Mouse (Mus musculus) C2C12 (cell line): ENCODE results near the gene Etv5. TPM values are rescaled to one million over a fixed set of nuclear protein-coding genes. Genes with fewer than 3 reads are reported as not detected.

Experiments
- H3K27me3 ChIP-seq: one replicate; pipeline ENCODE4 v1.6.1; 2011; ENCODE audit not compliant: control insufficient read depth, insufficient read depth, insufficient read length
- H3K36me3 ChIP-seq: one replicate; pipeline ENCODE4 v1.6.1; 2011; ENCODE audit not compliant: control insufficient read depth, insufficient read depth
- H3K4me3 ChIP-seq: one replicate; pipeline ENCODE4 v1.5.1; 2011; ENCODE audit warnings: mild to moderate bottlenecking, control low read depth; ENCODE audit not compliant: poor library complexity, insufficient read depth, severe bottlenecking
- H3K79me2 ChIP-seq: one replicate; pipeline ENCODE4 v1.6.1; 2011; ENCODE audit not compliant: control insufficient read depth, insufficient read depth
- H3K79me3 ChIP-seq: one replicate; pipeline ENCODE4 v1.6.1; 2011; ENCODE audit warnings: low read depth, control low read depth
- H3ac ChIP-seq: one replicate; pipeline ENCODE3; 2011; ENCODE audit warnings: low read depth; ENCODE audit not compliant: control insufficient read depth, insufficient read length
- CEBPB ChIP-seq: IDR thresholded peaks from one replicate; pipeline ENCODE4 v1.6.1; 2011; ENCODE audit warnings: low read depth, mild to moderate bottlenecking, control low read depth, moderate library complexity
- CTCF ChIP-seq: IDR thresholded peaks from one replicate; pipeline ENCODE4 v1.5.1; 2011; ENCODE audit not compliant: control insufficient read depth, insufficient read depth, insufficient read length
- FOSL1 ChIP-seq: IDR thresholded peaks from one replicate; pipeline ENCODE4 v1.8.0; 2011; ENCODE audit warnings: mild to moderate bottlenecking, low read length; ENCODE audit not compliant: poor library complexity, insufficient read depth, severe bottlenecking
- MAX ChIP-seq: IDR thresholded peaks from one replicate; pipeline ENCODE4 v1.6.1; 2011; ENCODE audit warnings: mild to moderate bottlenecking, control low read depth
- MYOD1 ChIP-seq: IDR thresholded peaks from one replicate; pipeline ENCODE4 v1.6.1; 2011; ENCODE audit warnings: low read depth; ENCODE audit not compliant: control insufficient read depth, insufficient read length
- MYOG ChIP-seq: IDR thresholded peaks from one replicate; pipeline ENCODE4 v1.6.1; 2011; ENCODE audit not compliant: control insufficient read depth, insufficient read length; ENCODE audit errors: extremely low read depth
- USF1 ChIP-seq: IDR thresholded peaks from one replicate; pipeline ENCODE4 v1.6.1; 2011; ENCODE audit warnings: low read depth, mild to moderate bottlenecking, control low read depth, moderate library complexity
- polyA plus RNA-seq: library from polyadenylated mRNA; unstranded; fragments of >200 nt; fragmentation: generic; extraction: Trizol; gene quantifications from one replicate; pipeline ENCODE4 v1.2.1, GENCODE M21; 2012; ENCODE audit warnings: missing spikeins

Gene Etv5
- polyA plus RNA-seq, 1 experiment, result 10.2 TPM

GRCm38 (mm10) chr16:22402600-22402999 is 36.9 kb downstream of the Etv5 start:
- no peak overlapping the region for H3ac ChIP-seq
- H3K27me3 ChIP-seq, result no peaks in the 10 kb centered on the region
- H3K36me3 ChIP-seq, result no peaks in the 10 kb centered on the region
- H3K79me2 ChIP-seq, result no peaks in the 10 kb centered on the region
- no peak overlapping the region for H3K4me3 ChIP-seq
- TF ChIP-seq MAX (no peak), CTCF (no peak), USF1 (no peak)
- no peaks in the 10 kb centered on the region for H3K79me3 ChIP-seq

- Histone ChIP-seq H3K79me2 (no peaks in the 10 kb centered on the region), H3K27me3 (no peaks in the 10 kb centered on the region), H3ac (no peak overlapping the region), H3K79me3 (no peaks in the 10 kb centered on the region), H3K36me3 (no peaks in the 10 kb centered on the region), H3K4me3 (no peak overlapping the region)
- TF ChIP-seq MAX (no peak), MYOD1 (no peak), FOSL1 (no peak), CEBPB (no peak), CTCF (no peak), USF1 (no peak), MYOG (no peak)
These were observed 39.3 kb downstream of the Etv5 start for GRCm38 (mm10) chr16:22400226-22400625.

DNA sequence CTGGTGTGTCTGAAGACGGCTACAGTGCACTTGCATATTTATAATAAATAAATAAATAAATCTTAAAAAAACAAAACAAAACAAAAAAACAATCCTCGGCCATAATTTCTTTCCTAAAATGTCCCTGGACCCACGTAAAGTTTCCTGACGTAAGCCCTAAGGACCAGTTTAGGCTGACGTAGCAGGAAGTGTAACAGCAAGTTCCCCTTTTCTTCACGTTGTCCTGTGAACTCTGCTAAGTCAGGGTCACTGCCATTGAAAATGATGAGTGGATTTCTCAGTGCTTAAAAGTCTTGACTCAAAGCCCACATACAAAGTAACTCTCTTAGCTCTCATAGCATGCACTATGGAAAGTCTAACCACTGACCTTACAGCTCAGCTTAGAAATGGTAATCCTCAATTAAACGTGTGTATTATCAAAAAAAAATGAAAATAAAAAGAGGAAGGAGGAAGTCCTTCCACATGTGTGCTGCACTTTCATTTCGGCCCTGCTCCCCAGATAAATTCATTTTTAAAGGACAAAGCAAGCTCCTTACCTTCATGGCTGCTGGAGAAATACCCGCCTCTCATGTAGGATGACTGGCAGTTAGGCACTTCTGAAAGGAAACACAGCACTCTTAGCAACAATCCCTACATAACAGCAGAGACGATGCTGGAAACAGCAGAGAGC is 40.6 kb downstream of the Etv5 start:
- no peak overlapping the region for H3K4me3 ChIP-seq
- no peaks in the 10 kb centered on the region for H3K79me2 ChIP-seq
- no peaks in the 10 kb centered on the region for H3K36me3 ChIP-seq
- TF ChIP-seq FOSL1 (no peak), CTCF (no peak), USF1 (no peak), MYOD1 (no peak), CEBPB (no peak), MAX (no peak), MYOG (no peak)
- H3K79me3 ChIP-seq, result no peaks in the 10 kb centered on the region
- no peaks in the 10 kb centered on the region for H3K27me3 ChIP-seq
- H3ac ChIP-seq, result no peak overlapping the region

- Histone ChIP-seq H3ac (no peak overlapping the region), H3K4me3 (no peak overlapping the region), H3K79me2 (no peaks in the 10 kb centered on the region), H3K36me3 (no peaks in the 10 kb centered on the region), H3K27me3 (no peaks in the 10 kb centered on the region), H3K79me3 (no peaks in the 10 kb centered on the region)
- TF ChIP-seq MYOD1 (no peak), USF1 (no peak), MYOG (no peak), CEBPB (no peak), FOSL1 (no peak), MAX (no peak), CTCF (no peak)
These were observed 41.2 kb downstream of the Etv5 start for GRCm38 (mm10) chr16:22398354-22398753.

- Histone ChIP-seq H3K4me3 (no peak overlapping the region), H3K79me3 (no peaks in the 10 kb centered on the region), H3K36me3 (peaks cover 3% of the 10 kb centered on the region), H3K27me3 (no peaks in the 10 kb centered on the region), H3K79me2 (no peaks in the 10 kb centered on the region), H3ac (no peak overlapping the region)
- no peak for TF ChIP-seq CEBPB
- no peak for TF ChIP-seq FOSL1
- no peak for TF ChIP-seq CTCF
- no peak for TF ChIP-seq MAX
These were observed 43.1 kb downstream of the Etv5 start for GRCm38 (mm10) chr16:22396420-22396819.

- no peaks in the 10 kb centered on the region for H3K27me3 ChIP-seq
- H3K4me3 ChIP-seq, result no peak overlapping the region
- TF ChIP-seq USF1 (no peak), CEBPB (no peak), MAX (no peak), MYOD1 (no peak), MYOG (no peak), FOSL1 (no peak), CTCF (no peak)
- H3K79me2 ChIP-seq, result no peaks in the 10 kb centered on the region
- H3ac ChIP-seq, result no peak overlapping the region
- peaks cover 3% of the 10 kb centered on the region for H3K36me3 ChIP-seq
- H3K79me3 ChIP-seq, result no peaks in the 10 kb centered on the region
These were observed 44.2 kb downstream of the Etv5 start for GRCm38 (mm10) chr16:22395093-22395844.
